ENCODE assay signal across 12 mouse cellular contexts in the genomic region with DNA sequence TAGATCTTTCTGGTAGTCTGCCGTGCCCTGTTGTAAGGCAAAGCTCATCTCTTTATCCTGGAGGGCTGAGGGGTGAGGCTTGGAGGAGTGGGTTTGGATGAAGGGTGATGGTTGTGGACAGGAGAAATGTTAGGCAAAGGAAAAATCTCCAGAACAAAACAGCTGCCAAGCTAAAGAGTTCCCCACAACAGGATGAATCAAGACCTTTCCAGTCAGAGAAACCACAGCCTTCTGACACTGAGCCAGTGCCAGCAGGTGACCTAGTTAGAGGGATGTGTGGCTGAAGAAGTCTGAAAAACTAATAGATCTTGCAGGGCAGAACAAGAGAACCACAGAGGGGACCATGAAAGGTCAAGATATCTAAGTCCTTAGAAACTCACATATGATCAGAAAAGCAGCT. TPM values are rescaled to one million over a fixed set of nuclear protein-coding genes. Genes with fewer than 3 reads are reported as not detected.
DNase-seq lines count a peak whose midpoint lies in the region.
"Had no signal": no experiment of that assay in that cellular context is flagged by ENCODE, and none has a peak within 500 bp of the region (broad histone marks: within the 10 kb centered on the region; RNA-seq: fewer than 3 reads in every experiment).

No protein-coding gene starts in this region.

- peak; percentile 18 to 20 for DNase-seq in adrenal gland, postnatal 36 days
- DNase-seq in adrenal gland, adult 18-20 months (ENCODE audit: low spot score in 2 of 2), result no peak
- DNase-seq in cerebellum, adult 9-10 months, result peak; percentile 7
- no peak for DNase-seq in cerebellum, adult 9-11 months
- DNase-seq in Muller cell, postnatal 12 days (ENCODE audit: inconsistent ontology term), result peak; percentile 80
- no peak for DNase-seq in embryo, embryonic 11 days
- DNase-seq: cerebellum, postnatal 14 days; forebrain, postnatal 0 days; gastrocnemius, postnatal 25 days; heart, adult 11 months; heart, postnatal 36 days; kidney, adult 2 months had no signal

RNA-seq across cellular contexts. Expression of gene Slc16a2, which starts 24.8 kb away (rescaled TPM):
- 10 to 100 TPM; 33.0 to 54.0 TPM for total RNA-seq in adrenal gland, postnatal 36 days (2021)
- total RNA-seq in adrenal gland, adult 18-20 months (2021), result 10 to 100 TPM; 25.2 to 52.4 TPM

Comparison
In these comparisons a context has a peak if more than half of its experiments do, and no peak if none do; other contexts are left out.
1. DNase-seq: peak in adrenal gland, postnatal 36 days (2 of 2), cerebellum, adult 9-10 months (single experiment) and Muller cell, postnatal 12 days (single experiment); none in adrenal gland, adult 18-20 months (0 of 2), cerebellum, adult 9-11 months (single experiment) and embryo, embryonic 11 days (single experiment).